Mouse (Mus musculus) stomach, embryonic 15.5 days (tissue): ENCODE measurements at regions not wholly inside any gene's neighbourhood (a gene's known extent, or its start where the extent isn't known, plus 50 kb on each side); places are given as distances from the start of the nearest gene placed in this dataset.

Experiments
- ATAC-seq: fragments of 200-750 bp; cut with Nextera tagmentation; 2 replicates; pipeline ENCODE4 v1.8.0; 2017; ENCODE audit warnings: low read depth, moderate number of reproducible peaks, moderate TSS enrichment; ENCODE audit not compliant: insufficient read depth, low FRiP score
- H3K27ac ChIP-seq: fragments of 300-500 bp; sonication (generic); 2 replicates; pipeline ENCODE4 v1.5.1; 2015; ENCODE audit warnings: mild to moderate bottlenecking, inconsistent platforms
- H3K27me3 ChIP-seq: fragments of 300-500 bp; sonication (generic); replicated peaks from 2 replicates; pipeline ENCODE4 v1.6.1; 2015; ENCODE audit warnings: inconsistent platforms
- H3K36me3 ChIP-seq: fragments of 300-500 bp; sonication (generic); 2 replicates; pipeline ENCODE4 v1.6.1; 2015; ENCODE audit warnings: inconsistent platforms
- H3K4me1 ChIP-seq: fragments of 300-500 bp; sonication (generic); 2 replicates; pipeline ENCODE4 v1.6.1; 2015; ENCODE audit warnings: inconsistent platforms
- H3K4me2 ChIP-seq: fragments of 300-500 bp; sonication (generic); 2 replicates; pipeline ENCODE4 v1.6.1; 2015; ENCODE audit warnings: mild to moderate bottlenecking, inconsistent platforms
- H3K4me3 ChIP-seq: fragments of 300-500 bp; sonication (generic); replicated peaks from 2 replicates; pipeline ENCODE4 v1.5.1; 2015; ENCODE audit warnings: inconsistent platforms
- H3K9ac ChIP-seq: fragments of 300-500 bp; sonication (generic); 2 replicates; pipeline ENCODE4 v1.6.1; 2015; ENCODE audit warnings: inconsistent platforms
- H3K9me3 ChIP-seq: fragments of 300-500 bp; sonication (generic); 2 replicates; pipeline ENCODE4 v1.6.1; 2016; ENCODE audit warnings: inconsistent platforms
- WGBS: fragments of 180-500 bp; shearing (Covaris S2); methylation state at CpG from one replicate; pipeline ENCODE4 v1.1.7; 2015; 5-methylcytosine and 5-hydroxymethylcytosine counted together

- Histone ChIP-seq H3K9me3 (no peaks in the 10 kb centered on the region), H3K27me3 (no peaks in the 10 kb centered on the region), H3K4me3 (no peak overlapping the region), H3K9ac (no peak overlapping the region), H3K36me3 (no peaks in the 10 kb centered on the region), H3K4me1 (no peaks in the 10 kb centered on the region), H3K27ac (no peak overlapping the region), H3K4me2 (no peak overlapping the region)
- ATAC-seq = no peak
- 84% methylated on average over 22 of the region's 22 CpGs for WGBS
These were observed 177.6 kb downstream of the Bcl11a start for GRCm38 (mm10) chr11:24255201-24256060.

DNA sequence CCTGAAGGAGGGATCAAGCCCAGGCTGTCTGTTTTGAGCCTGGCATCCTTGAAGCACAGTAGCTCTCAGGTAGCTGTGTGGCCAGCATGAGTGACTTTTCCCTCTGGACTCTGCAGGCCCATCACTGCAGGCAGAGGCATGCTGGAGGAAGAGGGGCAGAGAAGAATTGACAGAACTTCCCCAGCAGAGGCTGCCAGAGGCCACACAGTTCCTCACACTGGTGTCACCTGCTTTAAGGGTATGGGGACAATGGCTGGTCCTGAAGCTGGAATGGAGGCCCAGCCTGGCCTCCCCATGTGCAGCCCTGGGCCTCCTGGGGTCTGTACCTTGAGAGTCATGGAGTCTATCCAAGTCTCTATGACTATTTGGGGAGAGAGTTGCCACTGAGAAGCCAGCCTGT is 179.9 kb downstream of the Bcl11a start:
- H3K36me3 ChIP-seq = no peaks in the 10 kb centered on the region
- no peak for ATAC-seq
- no peak overlapping the region for H3K4me3 ChIP-seq
- H3K27me3 ChIP-seq = no peaks in the 10 kb centered on the region
- no peak overlapping the region for H3K4me2 ChIP-seq
- no peak overlapping the region for H3K9ac ChIP-seq
- no peak overlapping the region for H3K27ac ChIP-seq
- H3K9me3 ChIP-seq = no peaks in the 10 kb centered on the region
- H3K4me1 ChIP-seq = no peaks in the 10 kb centered on the region

DNA sequence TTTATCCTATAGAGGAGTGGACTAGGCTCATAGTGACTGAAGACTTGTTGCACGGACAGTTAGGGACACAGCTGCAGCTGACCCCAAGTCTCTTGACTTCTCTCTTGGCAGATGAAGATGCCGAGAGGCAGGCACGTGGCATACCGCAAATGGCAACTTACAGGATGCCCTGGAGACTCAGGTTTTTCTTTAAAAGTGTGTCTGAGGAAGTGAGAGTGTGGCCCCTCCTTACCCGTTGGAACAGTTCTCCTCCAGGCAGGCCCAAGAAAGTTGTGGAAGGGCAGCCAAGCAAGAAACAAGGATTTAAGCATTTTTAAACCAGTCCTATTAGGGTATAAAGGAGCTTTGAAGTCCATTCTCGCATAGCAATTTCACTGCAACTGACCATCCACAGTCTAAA is 180.5 kb downstream of the Bcl11a start:
- H3K9me3 ChIP-seq = no peaks in the 10 kb centered on the region
- H3K4me2 ChIP-seq = no peak overlapping the region
- H3K9ac ChIP-seq = no peak overlapping the region
- WGBS = 77% methylated on average over 6 of the region's 6 CpGs
- no peaks in the 10 kb centered on the region for H3K4me1 ChIP-seq
- no peak overlapping the region for H3K27ac ChIP-seq
- H3K36me3 ChIP-seq = no peaks in the 10 kb centered on the region
- no peak for ATAC-seq
- no peak overlapping the region for H3K4me3 ChIP-seq
- H3K27me3 ChIP-seq = no peaks in the 10 kb centered on the region

DNA sequence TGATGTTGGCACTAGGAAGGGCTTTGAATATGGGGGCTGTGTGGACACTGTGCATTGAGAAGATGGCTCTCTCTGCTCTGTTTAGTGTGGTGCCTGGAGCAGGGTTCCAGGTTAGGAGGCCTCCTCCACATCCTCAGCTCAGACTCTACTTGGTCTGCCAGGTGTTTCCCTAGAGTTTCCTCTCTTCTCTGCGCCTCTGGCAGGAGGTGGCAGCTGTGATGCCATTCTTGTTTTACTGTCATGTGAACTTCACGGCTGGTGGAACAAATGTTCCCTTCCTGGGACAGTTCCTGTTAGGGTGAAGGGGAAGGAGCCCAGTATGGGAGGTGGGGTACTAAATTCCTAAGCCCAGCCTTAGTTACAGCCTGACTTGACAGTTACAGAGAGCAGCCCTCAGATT is 181.8 kb downstream of the Bcl11a start:
- Histone ChIP-seq H3K27me3 (no peaks in the 10 kb centered on the region), H3K9me3 (no peaks in the 10 kb centered on the region), H3K27ac (no peak overlapping the region), H3K4me1 (no peaks in the 10 kb centered on the region), H3K4me2 (no peak overlapping the region), H3K9ac (no peak overlapping the region), H3K36me3 (no peaks in the 10 kb centered on the region), H3K4me3 (no peak overlapping the region)
- ATAC-seq = no peak
- 53% methylated on average over 2 of the region's 2 CpGs for WGBS

DNA sequence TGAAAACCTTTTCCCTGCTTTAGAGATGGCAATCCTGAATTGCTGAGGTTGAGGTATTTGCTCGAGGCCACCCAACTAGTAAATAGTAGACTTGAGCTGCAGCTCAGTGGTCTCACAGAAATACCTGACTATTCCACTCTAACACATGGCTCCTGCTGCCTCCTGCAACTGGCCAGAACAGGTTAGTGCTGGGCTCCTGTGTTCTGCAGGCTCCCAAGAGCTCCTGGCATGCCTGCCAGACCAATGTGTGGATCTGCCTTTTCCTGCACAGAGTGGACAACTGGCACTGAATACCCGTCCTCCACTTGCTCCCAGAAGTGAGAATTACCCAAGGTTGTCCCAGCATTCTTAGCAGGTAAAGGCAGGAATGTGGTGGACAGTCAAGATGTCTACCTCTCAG is 191.2 kb downstream of the Bcl11a start:
- H3K4me1 ChIP-seq = no peaks in the 10 kb centered on the region
- 57% methylated on average over 2 of the region's 2 CpGs for WGBS
- H3K27ac ChIP-seq = no peak overlapping the region
- H3K27me3 ChIP-seq = no peaks in the 10 kb centered on the region
- no peak overlapping the region for H3K4me2 ChIP-seq
- H3K9me3 ChIP-seq = no peaks in the 10 kb centered on the region
- no peaks in the 10 kb centered on the region for H3K36me3 ChIP-seq
- H3K4me3 ChIP-seq = no peak overlapping the region
- no peak overlapping the region for H3K9ac ChIP-seq
- no peak for ATAC-seq

DNA sequence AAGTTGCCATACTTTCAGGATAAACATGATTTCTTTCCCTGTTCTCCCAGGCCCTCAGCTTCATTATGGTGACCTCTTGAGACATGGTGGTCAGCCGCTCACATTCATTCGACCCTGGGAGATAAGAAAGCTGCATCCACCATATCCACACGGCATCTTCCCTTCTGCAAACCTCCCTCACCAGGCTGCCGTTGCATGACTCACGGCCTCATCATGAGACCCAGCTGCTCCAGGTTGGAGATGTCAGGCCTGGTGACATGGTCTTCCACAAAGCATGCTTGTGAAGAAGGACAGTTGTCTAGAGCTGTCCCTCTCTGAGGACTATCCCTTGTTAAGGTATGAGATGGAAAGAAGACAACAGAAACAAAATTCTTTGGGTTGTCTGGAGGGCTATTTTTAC is 203.8 kb downstream of the Bcl11a start:
- ATAC-seq = no peak
- H3K27me3 ChIP-seq = no peaks in the 10 kb centered on the region
- H3K4me2 ChIP-seq = no peak overlapping the region
- H3K9ac ChIP-seq = no peak overlapping the region
- no peaks in the 10 kb centered on the region for H3K4me1 ChIP-seq
- no peak overlapping the region for H3K4me3 ChIP-seq
- H3K36me3 ChIP-seq = no peaks in the 10 kb centered on the region
- no peak overlapping the region for H3K27ac ChIP-seq
- H3K9me3 ChIP-seq = no peaks in the 10 kb centered on the region
- 60% methylated on average over 5 of the region's 5 CpGs for WGBS

- Histone ChIP-seq H3K27me3 (no peaks in the 10 kb centered on the region), H3K4me3 (no peak overlapping the region), H3K9me3 (no peaks in the 10 kb centered on the region), H3K4me1 (no peaks in the 10 kb centered on the region), H3K27ac (no peak overlapping the region), H3K4me2 (no peak overlapping the region), H3K36me3 (no peaks in the 10 kb centered on the region), H3K9ac (no peak overlapping the region)
- WGBS = 45% methylated on average over 9 of the region's 9 CpGs
- ATAC-seq = no peak
These were observed 204.7 kb downstream of the Bcl11a start for GRCm38 (mm10) chr11:24282556-24282955.

- H3K4me2 ChIP-seq = no peak overlapping the region
- 32% methylated on average over 18 of the region's 18 CpGs for WGBS
- no peak overlapping the region for H3K4me3 ChIP-seq
- 0 out of 2 replicates have a peak, but pooled peaks have one; percentile 60 for ATAC-seq
- no peak overlapping the region for H3K9ac ChIP-seq
- H3K4me1 ChIP-seq = no peaks in the 10 kb centered on the region
- no peaks in the 10 kb centered on the region for H3K9me3 ChIP-seq
- H3K36me3 ChIP-seq = no peaks in the 10 kb centered on the region
- H3K27me3 ChIP-seq = no peaks in the 10 kb centered on the region
- H3K27ac ChIP-seq = no peak overlapping the region
These were observed 208.6 kb downstream of the Bcl11a start for GRCm38 (mm10) chr11:24286129-24287108.

GRCm38 (mm10) chr11:24293209-24293608 is 215.4 kb downstream of the Bcl11a start:
- H3K36me3 ChIP-seq = no peaks in the 10 kb centered on the region
- 61% methylated on average over 3 of the region's 3 CpGs for WGBS
- H3K4me2 ChIP-seq = no peak overlapping the region
- H3K27me3 ChIP-seq = no peaks in the 10 kb centered on the region
- H3K9me3 ChIP-seq = no peaks in the 10 kb centered on the region
- no peak overlapping the region for H3K9ac ChIP-seq
- ATAC-seq = peak; percentile 82
- no peak overlapping the region for H3K4me3 ChIP-seq
- peaks cover 27% of the 10 kb centered on the region for H3K4me1 ChIP-seq
- peak overlapping the region; percentile 60 for H3K27ac ChIP-seq

- H3K9me3 ChIP-seq = no peaks in the 10 kb centered on the region
- 69% methylated on average over 7 of the region's 7 CpGs for WGBS
These were observed 216.1 kb downstream of the Bcl11a start for GRCm38 (mm10) chr11:24293860-24294531.

DNA sequence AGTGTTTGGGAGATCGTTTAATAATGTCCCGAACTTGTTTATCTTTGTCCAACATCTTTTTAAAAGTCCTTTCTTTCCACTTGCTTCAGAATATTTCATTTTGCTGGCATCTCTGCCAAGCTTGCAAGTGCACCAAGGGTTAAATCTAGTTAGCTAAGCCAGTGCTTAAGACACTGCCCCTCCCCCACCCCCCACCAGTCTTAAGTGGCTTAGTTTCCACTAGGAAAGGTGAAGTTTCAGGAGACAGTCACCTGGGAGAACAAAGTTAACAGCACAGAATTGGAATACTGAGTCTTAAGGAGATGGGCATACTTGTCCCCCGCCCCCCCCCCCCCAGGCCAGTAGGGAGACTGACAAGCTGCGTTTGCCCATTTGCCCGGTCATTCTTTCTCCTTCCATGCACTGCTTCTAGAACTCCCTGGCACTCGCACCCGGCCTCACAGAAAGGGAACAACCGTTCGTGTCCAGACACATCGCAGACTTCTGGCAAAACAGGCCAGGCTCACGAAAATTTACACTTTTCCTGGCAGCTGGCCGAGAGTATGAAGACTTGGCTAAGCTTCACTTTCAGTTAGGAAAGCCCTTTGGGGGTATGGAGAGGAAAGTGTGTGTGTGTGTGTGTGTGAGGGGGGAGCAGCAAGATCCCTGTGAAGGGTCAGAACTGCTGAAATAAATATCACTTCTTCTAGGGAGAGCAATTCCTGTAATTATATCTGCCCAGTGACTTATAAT is 219.2 kb downstream of the Bcl11a start:
- H3K27ac ChIP-seq = peak overlapping the region; percentile 61; the same call in 1 of the 2 replicates
- H3K9ac ChIP-seq = no peak overlapping the region
- H3K36me3 ChIP-seq = no peaks in the 10 kb centered on the region
- WGBS = 14% methylated on average over 12 of the region's 12 CpGs
- H3K27me3 ChIP-seq = no peaks in the 10 kb centered on the region
- ATAC-seq = peak; percentile 33; the same call in 1 of the 2 replicates
- no peaks in the 10 kb centered on the region for H3K9me3 ChIP-seq
- H3K4me1 ChIP-seq = peaks cover 27% of the 10 kb centered on the region
- H3K4me3 ChIP-seq = no peak overlapping the region
- peak overlapping the region; percentile 17; the same call in 1 of the 2 replicates for H3K4me2 ChIP-seq

More at GRCm38 (mm10) chr11:24293860-24294531, 216.1 kb downstream of the Bcl11a start:
- H3K27ac ChIP-seq = peak overlapping the region; percentile 60; the same call in 1 of the 2 replicates
- no peaks in the 10 kb centered on the region for H3K27me3 ChIP-seq
- H3K4me2 ChIP-seq = no peak overlapping the region
- H3K36me3 ChIP-seq = no peaks in the 10 kb centered on the region
- H3K9ac ChIP-seq = no peak overlapping the region
- no peak overlapping the region for H3K4me3 ChIP-seq
- H3K4me1 ChIP-seq = peaks cover 27% of the 10 kb centered on the region
- no peak for ATAC-seq
